Mouse (Mus musculus): ENCODE results near the gene Crk. TPM values are rescaled to one million over a fixed set of nuclear protein-coding genes. Genes with fewer than 3 reads are reported as not detected.
A peak's percentile ranks its signal among the peaks of the same experiment; 100 is the strongest.

Crk gene
- polyA plus RNA-seq, 1 experiment: 46.7 TPM

GRCm38 (mm10) chr11:75733227-75733940 is 54.3 kb downstream of the Crk start:
- Histone ChIP-seq H3K27me3 (ENCODE audit: control insufficient read depth, insufficient read depth, low read length) (no peaks in the 10 kb centered on the region), H3K36me3 (ENCODE audit: control insufficient read depth, insufficient read depth, low read length) (no peaks in the 10 kb centered on the region), H3K27ac (ENCODE audit: control insufficient read depth, insufficient read depth, low read length) (peak overlapping the region; percentile 84), H3K4me1 (replicated peaks; ENCODE audit: control insufficient read depth, insufficient read depth, low read length) (peaks cover 7% of the 10 kb centered on the region), H3K4me3 (ENCODE audit: control insufficient read depth, insufficient read depth, low read length) (peak overlapping the region; percentile 67)
- 0% methylated on average over 50 of the region's 52 CpGs for WGBS
- peak; percentile 73 for DNase-seq
- TF ChIP-seq POLR2A (IDR thresholded peaks at IDR 0.05; ENCODE audit: control insufficient read depth, extremely low read depth, insufficient read depth, low read length, poor library complexity) (0 out of 2 replicates have a peak, but pooled peaks have one; percentile 15), CTCF (IDR thresholded peaks at IDR 0.05; ENCODE audit: borderline replicate concordance, control insufficient read depth, extremely low read depth, insufficient read depth, low read length, poor library complexity) (no peak; the same call in 1 of the 2 replicates)

- H3K4me1 ChIP-seq (replicated peaks; ENCODE audit: control insufficient read depth, insufficient read depth, low read length): peaks cover 5% of the 10 kb centered on the region
- peaks cover 6% of the 10 kb centered on the region for H3K36me3 ChIP-seq (ENCODE audit: control insufficient read depth, insufficient read depth, low read length)
- 90% methylated on average over 5 of the region's 5 CpGs for WGBS
- H3K27me3 ChIP-seq (ENCODE audit: control insufficient read depth, insufficient read depth, low read length): no peaks in the 10 kb centered on the region
- DNase-seq: no peak
- no peak overlapping the region for H3K4me3 ChIP-seq (ENCODE audit: control insufficient read depth, insufficient read depth, low read length)
- TF ChIP-seq POLR2A (IDR thresholded peaks at IDR 0.05; ENCODE audit: control insufficient read depth, extremely low read depth, insufficient read depth, low read length, poor library complexity): no peak
- no peak for TF ChIP-seq CTCF (IDR thresholded peaks at IDR 0.05; ENCODE audit: borderline replicate concordance, control insufficient read depth, extremely low read depth, insufficient read depth, low read length, poor library complexity)
- no peak overlapping the region for H3K27ac ChIP-seq (ENCODE audit: control insufficient read depth, insufficient read depth, low read length)
Observed at GRCm38 (mm10) chr11:75735462-75736252, 56.6 kb downstream of the Crk start.

- H3K27me3 ChIP-seq (ENCODE audit: control insufficient read depth, insufficient read depth, low read length): no peaks in the 10 kb centered on the region
- H3K4me3 ChIP-seq (ENCODE audit: control insufficient read depth, insufficient read depth, low read length): no peak overlapping the region
- peaks cover 15% of the 10 kb centered on the region for H3K36me3 ChIP-seq (ENCODE audit: control insufficient read depth, insufficient read depth, low read length)
- 53% methylated on average over 3 of the region's 3 CpGs for WGBS
- DNase-seq: no peak
- H3K4me1 ChIP-seq (replicated peaks; ENCODE audit: control insufficient read depth, insufficient read depth, low read length): peaks cover 5% of the 10 kb centered on the region
- no peak overlapping the region for H3K27ac ChIP-seq (ENCODE audit: control insufficient read depth, insufficient read depth, low read length)
- TF ChIP-seq CTCF (IDR thresholded peaks at IDR 0.05; ENCODE audit: borderline replicate concordance, control insufficient read depth, extremely low read depth, insufficient read depth, low read length, poor library complexity) (no peak), POLR2A (IDR thresholded peaks at IDR 0.05; ENCODE audit: control insufficient read depth, extremely low read depth, insufficient read depth, low read length, poor library complexity) (no peak)
Observed at GRCm38 (mm10) chr11:75736978-75737377, 57.9 kb downstream of the Crk start.

- WGBS: 38% methylated on average over 2 of the region's 2 CpGs
- TF ChIP-seq CTCF (IDR thresholded peaks at IDR 0.05; ENCODE audit: borderline replicate concordance, control insufficient read depth, extremely low read depth, insufficient read depth, low read length, poor library complexity) (no peak), POLR2A (IDR thresholded peaks at IDR 0.05; ENCODE audit: control insufficient read depth, extremely low read depth, insufficient read depth, low read length, poor library complexity) (no peak)
- H3K27ac ChIP-seq (ENCODE audit: control insufficient read depth, insufficient read depth, low read length): no peak overlapping the region
- no peak for DNase-seq
- peaks cover 5% of the 10 kb centered on the region for H3K4me1 ChIP-seq (replicated peaks; ENCODE audit: control insufficient read depth, insufficient read depth, low read length)
- H3K36me3 ChIP-seq (ENCODE audit: control insufficient read depth, insufficient read depth, low read length): peaks cover 19% of the 10 kb centered on the region
- H3K27me3 ChIP-seq (ENCODE audit: control insufficient read depth, insufficient read depth, low read length): no peaks in the 10 kb centered on the region
- H3K4me3 ChIP-seq (ENCODE audit: control insufficient read depth, insufficient read depth, low read length): no peak overlapping the region
Observed at GRCm38 (mm10) chr11:75737806-75738476, 58.9 kb downstream of the Crk start.

- Histone ChIP-seq H3K4me3 (ENCODE audit: control insufficient read depth, insufficient read depth, low read length) (no peak overlapping the region), H3K4me1 (replicated peaks; ENCODE audit: control insufficient read depth, insufficient read depth, low read length) (peaks cover 5% of the 10 kb centered on the region), H3K27ac (ENCODE audit: control insufficient read depth, insufficient read depth, low read length) (no peak overlapping the region), H3K36me3 (ENCODE audit: control insufficient read depth, insufficient read depth, low read length) (peaks cover 19% of the 10 kb centered on the region), H3K27me3 (ENCODE audit: control insufficient read depth, insufficient read depth, low read length) (no peaks in the 10 kb centered on the region)
- TF ChIP-seq POLR2A (IDR thresholded peaks at IDR 0.05; ENCODE audit: control insufficient read depth, extremely low read depth, insufficient read depth, low read length, poor library complexity) (no peak), CTCF (IDR thresholded peaks at IDR 0.05; ENCODE audit: borderline replicate concordance, control insufficient read depth, extremely low read depth, insufficient read depth, low read length, poor library complexity) (no peak)
- DNase-seq: no peak
- WGBS: 90% methylated on average over 7 of the region's 7 CpGs
Observed at GRCm38 (mm10) chr11:75738477-75738821, 59.4 kb downstream of the Crk start.

GRCm38 (mm10) chr11:75740204-75740603 is 61.1 kb downstream of the Crk start:
- peaks cover 3% of the 10 kb centered on the region for H3K4me1 ChIP-seq (replicated peaks; ENCODE audit: control insufficient read depth, insufficient read depth, low read length)
- no peak for TF ChIP-seq POLR2A (IDR thresholded peaks at IDR 0.05; ENCODE audit: control insufficient read depth, extremely low read depth, insufficient read depth, low read length, poor library complexity)
- no peak for TF ChIP-seq CTCF (IDR thresholded peaks at IDR 0.05; ENCODE audit: borderline replicate concordance, control insufficient read depth, extremely low read depth, insufficient read depth, low read length, poor library complexity)
- H3K27ac ChIP-seq (ENCODE audit: control insufficient read depth, insufficient read depth, low read length): no peak overlapping the region
- DNase-seq: no peak
- H3K4me3 ChIP-seq (ENCODE audit: control insufficient read depth, insufficient read depth, low read length): no peak overlapping the region
- H3K27me3 ChIP-seq (ENCODE audit: control insufficient read depth, insufficient read depth, low read length): no peaks in the 10 kb centered on the region
- WGBS: 75% methylated on average over 3 of the region's 3 CpGs
- H3K36me3 ChIP-seq (ENCODE audit: control insufficient read depth, insufficient read depth, low read length): peaks cover 19% of the 10 kb centered on the region

Data from thymus, adult 2 months (tissue).